Mouse (Mus musculus) ES-Bruce4 (cell line): ENCODE measurements at regions not wholly inside any gene's neighbourhood (a gene's known extent, or its start where the extent isn't known, plus 50 kb on each side); places are given as distances from the start of the nearest gene placed in this dataset.

Experiments
- H3K27ac ChIP-seq: 2 replicates; pipeline ENCODE4 v1.5.1; 2012; ENCODE audit warnings: low read length, inconsistent platforms; ENCODE audit not compliant: insufficient read depth
- H3K27me3 ChIP-seq: 2 replicates; pipeline ENCODE4 v1.6.1; 2012; ENCODE audit warnings: mild to moderate bottlenecking, low read length, inconsistent platforms; ENCODE audit not compliant: control insufficient read depth, poor library complexity, insufficient read depth, severe bottlenecking
- H3K36me3 ChIP-seq: 2 replicates; pipeline ENCODE4 v1.6.1; 2012; ENCODE audit warnings: inconsistent platforms, mild to moderate bottlenecking, low read length, moderate library complexity; ENCODE audit not compliant: control insufficient read depth, poor library complexity, insufficient read depth, severe bottlenecking
- H3K4me1 ChIP-seq: one replicate; pipeline ENCODE4 v1.8.1; 2011; ENCODE audit warnings: low read length; ENCODE audit not compliant: control insufficient read depth, insufficient read depth
- H3K4me3 ChIP-seq: 2 replicates; pipeline ENCODE4 v1.5.1; 2011; ENCODE audit warnings: low read depth, mild to moderate bottlenecking, low read length
- H3K9ac ChIP-seq: 2 replicates; pipeline ENCODE4 v1.6.1; 2012; ENCODE audit warnings: low read depth, mild to moderate bottlenecking, inconsistent platforms; ENCODE audit not compliant: poor library complexity, severe bottlenecking
- H3K9me3 ChIP-seq: replicated peaks from 2 replicates; pipeline ENCODE4 v1.6.1; 2012; ENCODE audit warnings: mild to moderate bottlenecking, low read length, inconsistent platforms; ENCODE audit not compliant: control insufficient read depth, poor library complexity, insufficient read depth, severe bottlenecking
- CTCF ChIP-seq: IDR thresholded peaks from one replicate; pipeline ENCODE4 v1.8.1; 2011; ENCODE audit warnings: low read depth, low read length
- EP300 ChIP-seq: IDR thresholded peaks from 2 replicates; pipeline ENCODE4 v1.6.1; 2011; ENCODE audit warnings: low read depth, low read length; ENCODE audit not compliant: insufficient read depth
- POLR2A ChIP-seq: IDR thresholded peaks from one replicate; pipeline ENCODE4 v1.8.1; 2011; ENCODE audit warnings: low read length; ENCODE audit not compliant: insufficient read depth

- Histone ChIP-seq H3K4me1 (no peaks in the 10 kb centered on the region), H3K9me3 (no peaks in the 10 kb centered on the region), H3K9ac (no peak overlapping the region), H3K36me3 (no peaks in the 10 kb centered on the region), H3K4me3 (no peak overlapping the region), H3K27me3 (no peaks in the 10 kb centered on the region), H3K27ac (no peak overlapping the region)
- TF ChIP-seq CTCF = no peak
- no peak for TF ChIP-seq EP300
- no peak for TF ChIP-seq POLR2A
Measured at GRCm38 (mm10) chr10:44881967-44882366, 185.0 kb upstream of the Prep start.

DNA sequence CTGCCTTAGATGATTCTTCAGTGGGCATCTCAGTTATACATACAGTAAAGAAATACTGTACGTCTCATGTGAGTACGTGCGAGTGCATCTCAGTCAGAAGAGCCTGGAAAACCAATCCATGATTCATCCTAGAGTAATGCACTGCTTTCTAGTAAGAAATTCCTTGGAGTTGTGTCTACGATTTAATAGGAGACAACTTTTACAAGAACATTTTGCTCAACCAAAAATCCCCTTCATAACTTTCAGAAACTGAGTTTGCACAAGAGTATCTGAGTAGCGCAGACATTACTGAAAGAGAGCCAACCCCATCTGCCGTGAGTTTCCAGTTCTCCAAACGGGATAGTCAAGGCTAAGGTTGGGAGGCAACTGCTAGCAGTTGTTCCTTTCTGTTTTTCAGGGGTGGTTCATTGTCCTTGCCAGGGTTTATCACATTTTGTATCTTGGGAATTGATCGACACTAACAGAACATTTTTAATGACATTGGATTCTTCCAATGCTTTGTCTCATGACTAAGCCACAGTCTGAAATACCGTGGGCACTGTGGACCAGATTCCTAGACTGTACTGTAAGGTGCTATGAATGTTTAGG lies 189.8 kb upstream of the Prep start:
- H3K36me3 ChIP-seq = no peaks in the 10 kb centered on the region
- no peaks in the 10 kb centered on the region for H3K9me3 ChIP-seq
- H3K4me3 ChIP-seq = no peak overlapping the region
- H3K9ac ChIP-seq = no peak overlapping the region
- H3K4me1 ChIP-seq = no peaks in the 10 kb centered on the region
- no peaks in the 10 kb centered on the region for H3K27me3 ChIP-seq
- TF ChIP-seq CTCF (no peak), POLR2A (no peak), EP300 (no peak)
- H3K27ac ChIP-seq = no peak overlapping the region

GRCm38 (mm10) chr10:44873642-44874285 lies 193.2 kb upstream of the Prep start:
- Histone ChIP-seq H3K27me3 (no peaks in the 10 kb centered on the region), H3K27ac (no peak overlapping the region), H3K4me1 (no peaks in the 10 kb centered on the region), H3K9me3 (no peaks in the 10 kb centered on the region), H3K4me3 (no peak overlapping the region), H3K9ac (no peak overlapping the region), H3K36me3 (no peaks in the 10 kb centered on the region)
- TF ChIP-seq CTCF = no peak
- no peak for TF ChIP-seq POLR2A
- TF ChIP-seq EP300 = no peak

DNA sequence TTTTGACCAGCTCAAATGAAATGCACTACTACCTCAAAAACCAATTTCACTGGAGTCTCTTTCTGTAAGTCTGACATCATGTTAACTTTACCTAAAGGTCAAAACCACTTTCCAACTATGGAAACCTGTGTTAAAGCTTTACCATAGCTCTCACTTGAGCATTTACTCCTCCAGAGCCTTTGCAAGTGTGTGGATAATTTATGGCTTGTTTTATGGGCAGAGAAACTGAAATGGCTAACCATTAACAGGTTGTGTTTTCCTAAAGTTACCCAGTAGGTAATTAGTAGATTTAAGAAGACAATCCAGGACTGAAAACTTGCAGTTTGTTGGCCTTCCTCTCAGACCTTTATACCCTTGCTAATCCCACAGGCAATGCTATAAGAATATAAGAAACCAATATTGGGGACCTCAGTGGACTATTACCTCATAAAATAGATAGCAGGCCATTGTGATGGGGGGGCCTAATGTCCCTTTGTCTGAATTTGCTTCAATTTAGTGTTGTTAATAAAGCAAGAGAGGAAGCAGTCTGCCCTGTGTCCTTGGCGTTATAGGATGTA lies 202.7 kb upstream of the Prep start:
- no peak overlapping the region for H3K9ac ChIP-seq
- no peaks in the 10 kb centered on the region for H3K9me3 ChIP-seq
- H3K36me3 ChIP-seq = no peaks in the 10 kb centered on the region
- no peak for TF ChIP-seq POLR2A
- TF ChIP-seq CTCF = no peak
- TF ChIP-seq EP300 = no peak
- H3K27me3 ChIP-seq = no peaks in the 10 kb centered on the region
- no peak overlapping the region for H3K4me3 ChIP-seq
- no peaks in the 10 kb centered on the region for H3K4me1 ChIP-seq
- no peak overlapping the region for H3K27ac ChIP-seq

- no peak overlapping the region for H3K27ac ChIP-seq
- TF ChIP-seq CTCF (no peak), EP300 (no peak), POLR2A (no peak)
- H3K9ac ChIP-seq = no peak overlapping the region
- no peaks in the 10 kb centered on the region for H3K9me3 ChIP-seq
- H3K27me3 ChIP-seq = no peaks in the 10 kb centered on the region
- H3K36me3 ChIP-seq = no peaks in the 10 kb centered on the region
- no peaks in the 10 kb centered on the region for H3K4me1 ChIP-seq
- no peak overlapping the region for H3K4me3 ChIP-seq
Measured at GRCm38 (mm10) chr10:44862360-44862674, 204.7 kb upstream of the Prep start.

DNA sequence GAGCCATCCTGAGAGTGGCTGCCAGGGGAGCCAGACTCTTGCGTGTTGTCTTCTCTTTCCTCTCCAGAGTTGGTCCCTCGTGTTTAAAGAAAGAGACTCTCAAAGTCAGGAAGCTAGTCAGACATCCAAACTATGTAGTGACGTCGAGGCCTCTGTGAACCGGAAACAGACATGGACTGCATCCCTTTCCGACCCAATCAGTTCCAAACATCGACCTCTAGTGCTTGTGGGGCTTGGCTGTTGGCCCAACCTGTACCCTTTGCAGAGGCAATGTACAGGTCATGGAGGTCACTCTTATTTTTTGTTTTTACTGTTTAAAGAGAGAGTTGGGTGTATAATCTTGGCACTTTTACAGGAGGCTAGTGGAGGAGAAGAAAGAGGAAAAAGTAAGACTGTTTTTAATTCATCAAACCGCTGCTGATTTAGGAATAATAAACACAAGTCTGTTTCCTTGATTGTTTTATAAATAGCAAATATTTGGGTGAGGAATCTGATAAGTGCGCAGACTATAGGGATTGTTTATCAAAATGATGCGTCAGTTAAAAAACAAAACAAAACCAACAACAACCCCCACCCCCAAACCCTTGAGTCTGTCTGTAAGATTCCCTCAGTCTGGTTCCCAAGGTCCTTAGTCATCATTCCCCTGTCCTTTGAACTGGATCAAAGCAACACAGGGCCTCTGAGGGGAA lies 205.2 kb upstream of the Prep start:
- Histone ChIP-seq H3K9ac (no peak overlapping the region), H3K27ac (no peak overlapping the region), H3K9me3 (no peaks in the 10 kb centered on the region), H3K36me3 (no peaks in the 10 kb centered on the region), H3K4me3 (no peak overlapping the region), H3K27me3 (no peaks in the 10 kb centered on the region), H3K4me1 (no peaks in the 10 kb centered on the region)
- TF ChIP-seq POLR2A (no peak), EP300 (no peak), CTCF (no peak)
